Mouse (Mus musculus): Measurements from ENCODE around the gene Aarsd1.
"Not testable (repeated sequence)": the region's sequence is repeated elsewhere in the genome, so short reads cannot be mapped to it uniquely, and the experiment has no call there.

Aarsd1 gene

GRCm38 (mm10) chr11:101417101-101417855, at the start of gene Aarsd1:
Gene Aarsd1, minus strand, starts transcription at chr11:101417615.
- DNase-seq: peak; percentile 85 to 94

GRCm38 (mm10) chr11:101466552-101466950, 49.1 kb upstream of the Aarsd1 start:
- DNase-seq: not testable (repeated sequence)

GRCm38 (mm10) chr11:101465869-101466551, 48.6 kb upstream of the Aarsd1 start, which contains the start of gene Vat1:
Gene Vat1, minus strand, starts transcription at chr11:101466230.
- DNase-seq: peak; percentile 64 to 66

GRCm38 (mm10) chr11:101465101-101465868, 47.9 kb upstream of the Aarsd1 start:
- DNase-seq: peak; percentile 18 to 22

DNA sequence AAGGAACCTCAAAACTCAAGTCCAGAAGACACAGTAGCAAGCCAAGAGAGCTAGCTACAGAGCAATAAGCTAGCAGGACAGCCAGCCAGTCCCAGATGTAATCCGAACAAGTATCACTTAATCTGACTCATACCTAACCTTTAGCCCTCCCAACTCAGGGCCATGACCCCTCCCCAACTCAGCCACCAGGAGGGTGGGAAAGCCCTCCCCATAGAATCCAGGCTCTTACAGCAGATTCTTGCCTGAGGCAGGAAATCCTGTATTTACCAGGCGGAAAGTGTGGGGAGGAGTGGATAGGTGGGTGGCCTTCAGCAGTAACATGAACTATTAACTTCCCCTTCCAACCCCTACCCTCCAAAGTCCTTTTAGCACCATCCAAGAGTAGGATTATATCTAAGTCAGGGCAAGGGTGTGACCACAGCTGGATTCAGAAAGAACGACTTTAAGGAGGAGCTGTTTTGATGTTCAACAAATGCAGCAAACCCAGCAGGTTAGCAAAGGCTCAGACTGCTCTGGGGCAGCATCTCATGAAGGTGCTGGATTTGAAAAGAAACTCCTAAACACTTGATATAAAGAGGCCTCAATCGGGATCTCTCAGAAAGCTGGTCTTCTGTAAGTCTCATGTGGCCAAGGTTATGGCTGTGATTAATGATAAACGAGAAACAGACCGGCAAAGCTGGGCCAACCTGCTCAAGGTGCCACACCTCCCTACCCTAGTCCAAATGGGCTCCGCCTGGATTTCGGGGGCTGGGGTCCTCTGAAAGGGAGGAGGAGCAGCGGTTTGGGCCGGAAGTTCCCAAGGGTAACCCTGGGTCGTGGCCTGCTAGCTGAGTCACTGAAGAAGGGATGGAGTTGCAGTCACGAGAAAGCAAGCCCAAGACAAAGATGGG, 47.0 kb upstream of the Aarsd1 start, which contains the start of gene Rnd2:
TSS of gene Rnd2 (plus strand) at position 789 of the 890 bp plus-strand sequence.
- no peak for DNase-seq

GRCm38 (mm10) chr11:101462583-101463440, 45.4 kb upstream of the Aarsd1 start:
- no peak for DNase-seq

GRCm38 (mm10) chr11:101462141-101462540, 44.7 kb upstream of the Aarsd1 start:
- no peak for DNase-seq

GRCm38 (mm10) chr11:101460321-101460720, 42.9 kb upstream of the Aarsd1 start:
- DNase-seq: no peak

DNA sequence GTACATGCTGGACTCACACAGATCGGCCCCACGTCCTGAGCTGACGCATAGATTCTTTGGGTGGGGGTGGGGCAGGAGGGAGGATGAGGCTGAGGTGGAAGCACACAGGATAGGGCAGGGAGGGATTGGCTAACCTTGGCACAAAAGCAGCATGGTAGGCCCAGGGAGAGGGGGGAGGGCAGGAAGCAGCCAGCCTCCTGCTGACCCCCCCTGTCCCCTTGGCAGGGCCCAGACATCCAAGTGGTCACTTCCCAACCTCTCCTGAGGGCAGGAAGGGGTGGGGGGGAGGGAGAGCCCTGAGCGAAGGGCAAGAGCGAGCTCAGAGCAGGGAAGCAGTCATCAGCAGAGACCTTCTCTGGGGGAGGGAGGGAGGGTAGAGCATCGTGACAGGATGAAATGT, 42.3 kb upstream of the Aarsd1 start:
- no peak for DNase-seq

- no peak for DNase-seq
Observed at GRCm38 (mm10) chr11:101458217-101458616, 40.8 kb upstream of the Aarsd1 start.

- no peak for DNase-seq
Observed at GRCm38 (mm10) chr11:101457631-101458030, 40.2 kb upstream of the Aarsd1 start.

GRCm38 (mm10) chr11:101455627-101456026, 38.2 kb upstream of the Aarsd1 start:
- DNase-seq: no peak

DNA sequence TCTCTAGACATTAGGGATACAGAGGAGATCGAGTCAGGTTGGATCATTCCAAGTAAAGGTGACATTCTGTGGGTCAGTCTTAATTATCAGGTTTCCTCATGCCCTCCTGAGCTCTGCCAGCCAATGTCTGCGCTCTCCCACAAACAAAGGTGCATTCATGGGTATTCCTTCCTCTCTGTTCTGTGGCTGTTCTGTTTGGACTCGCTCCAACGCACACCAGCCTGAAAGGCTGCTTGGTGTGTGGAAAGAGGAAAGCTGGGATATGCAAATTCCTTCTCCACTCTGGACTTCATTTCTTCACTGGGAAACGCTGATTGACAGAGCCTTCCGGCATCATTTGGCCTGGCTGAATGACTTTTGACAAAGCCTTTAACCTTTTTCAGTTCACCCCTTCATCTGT, 37.3 kb upstream of the Aarsd1 start:
- no peak for DNase-seq

GRCm38 (mm10) chr11:101452093-101452774, 34.8 kb upstream of the Aarsd1 start:
- DNase-seq: no peak

DNA sequence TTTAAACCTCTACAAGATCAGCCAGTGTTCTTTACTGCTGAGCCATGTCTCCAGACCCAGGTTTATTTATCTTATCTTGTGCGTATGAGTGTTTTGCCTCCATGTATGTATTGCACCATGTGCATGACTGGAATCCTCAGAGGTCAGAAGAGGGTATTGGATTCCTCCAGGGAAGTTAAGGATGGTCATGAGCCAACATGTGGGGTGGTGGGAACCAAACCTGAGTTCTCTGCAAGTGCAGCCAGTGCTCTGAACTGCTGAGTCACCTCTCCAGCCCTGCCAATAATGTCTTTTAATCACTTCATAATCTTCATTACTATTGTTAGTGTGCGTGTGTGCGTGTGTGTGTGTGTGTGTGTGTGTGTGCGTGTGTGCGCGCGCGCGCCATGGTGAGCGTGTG, 34.1 kb upstream of the Aarsd1 start:
- DNase-seq: no peak

- DNase-seq: no peak
Observed at GRCm38 (mm10) chr11:101450394-101450793, 33.0 kb upstream of the Aarsd1 start.

DNA sequence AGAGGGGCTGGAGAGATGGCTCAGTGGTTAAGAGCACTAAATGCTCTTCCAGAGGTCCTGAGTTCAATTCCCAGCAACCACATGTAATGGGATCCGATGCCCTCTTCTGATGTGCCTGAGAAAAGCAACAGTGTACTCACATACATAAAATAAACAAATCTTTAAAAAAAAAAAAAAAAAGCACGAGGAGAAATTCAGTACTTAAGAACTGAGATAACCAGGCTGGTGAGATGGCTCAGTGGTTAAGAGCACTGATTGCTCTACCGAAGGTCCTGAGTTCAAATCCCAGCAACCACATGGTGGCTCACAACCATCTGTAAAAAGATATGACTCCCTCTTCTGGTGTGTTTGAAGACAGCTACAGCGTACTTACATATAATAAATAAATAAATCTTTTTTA, 32.2 kb upstream of the Aarsd1 start:
- not testable (repeated sequence) for DNase-seq

GRCm38 (mm10) chr11:101448899-101449298, 31.5 kb upstream of the Aarsd1 start:
- DNase-seq: no peak

DNA sequence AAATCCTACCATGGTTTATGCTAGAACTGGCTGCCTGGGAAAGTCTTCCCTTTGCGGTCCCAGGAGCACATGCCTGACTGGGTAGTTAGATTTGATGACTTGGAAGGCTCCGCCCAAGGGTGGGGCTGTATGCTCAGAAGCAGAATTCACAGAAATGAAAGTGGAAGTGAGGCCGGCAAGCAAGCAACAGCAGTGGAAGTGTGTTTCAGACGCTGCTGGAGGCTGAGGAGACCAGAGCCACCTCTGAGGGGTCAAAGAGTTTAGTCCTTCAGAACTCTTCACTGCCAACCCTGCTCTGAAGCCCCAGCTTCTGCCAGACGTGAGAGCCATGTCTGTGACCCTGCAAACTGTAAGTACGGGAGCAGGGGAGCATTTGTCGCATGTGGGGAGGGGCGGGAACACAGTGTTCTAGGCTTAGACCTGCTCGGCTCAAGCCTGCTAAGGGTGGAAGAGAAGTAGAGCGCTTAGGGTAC, 30.9 kb upstream of the Aarsd1 start, which contains the start of gene Ifi35:
TSS of gene Ifi35 (plus strand) at position 134 of the 473 bp plus-strand sequence.
- DNase-seq: no peak

DNA sequence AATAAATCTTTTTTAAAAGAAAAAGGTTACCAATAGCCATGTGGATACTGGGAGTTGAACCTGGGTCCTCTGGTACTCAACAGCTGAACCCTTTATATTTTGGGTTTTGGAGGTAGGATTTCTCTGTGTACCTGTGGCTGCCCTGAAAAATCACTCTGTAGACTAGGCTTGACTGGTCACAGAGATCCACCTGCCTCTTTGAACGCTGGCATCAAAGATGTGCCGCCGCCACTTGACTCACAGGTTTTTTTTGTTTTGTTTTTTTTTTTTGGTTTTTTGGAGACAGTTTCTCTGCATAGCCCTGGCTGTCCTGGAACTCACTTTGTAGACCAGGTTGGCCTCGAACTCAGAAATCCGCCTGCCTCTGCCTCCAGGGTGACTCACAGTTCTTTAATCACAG, 30.4 kb upstream of the Aarsd1 start:
- no peak for DNase-seq

Data from cerebellum, adult 18-20 months (tissue).